Mouse (Mus musculus): ENCODE data around the gene Cyth3. TPM values are rescaled to one million over a fixed set of nuclear protein-coding genes. Genes with fewer than 3 reads are reported as not detected.

Cyth3 gene
- polyA plus RNA-seq, 1 experiment from 2014 or later, result 52.0 TPM

DNA sequence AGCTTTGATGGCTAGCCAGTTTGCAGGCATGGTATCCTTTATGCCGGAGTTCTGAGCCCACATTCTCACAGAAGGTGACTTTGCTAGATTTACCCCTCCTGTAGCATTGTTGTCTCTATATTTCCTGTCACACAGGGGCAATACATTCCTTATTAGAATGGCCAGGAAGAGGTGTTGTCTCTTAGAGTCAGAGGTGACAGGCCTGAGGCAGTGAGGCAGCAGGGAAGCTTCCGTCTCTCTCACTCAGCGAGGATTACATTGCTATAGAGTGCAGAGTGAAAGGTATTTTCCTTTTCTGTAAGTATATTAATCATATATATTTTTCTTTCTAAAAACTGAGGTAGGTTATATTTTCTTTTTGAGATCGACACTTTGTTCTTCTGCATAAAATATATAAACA, 11.6 kb downstream of the Cyth3 start:
- H3K27ac ChIP-seq (ENCODE audit: low read depth), result peak overlapping the region; percentile 66; the same call in 1 of the 2 replicates
- 67% methylated on average over 4 of the region's 4 CpGs for WGBS
- no peak overlapping the region for H3K9ac ChIP-seq
- TF ChIP-seq CTCF (IDR thresholded peaks at IDR 0.05; ENCODE audit: low read depth), result no peak
- H3K4me3 ChIP-seq (ENCODE audit: low read depth, low read length), result no peak overlapping the region
- no peaks in the 10 kb centered on the region for H3K27me3 ChIP-seq (ENCODE audit: insufficient read depth, low read length)
- H3K36me3 ChIP-seq (ENCODE audit: insufficient read depth), result no peaks in the 10 kb centered on the region
- H3K4me1 ChIP-seq (ENCODE audit: insufficient read depth), result peaks cover 24% of the 10 kb centered on the region
- H3K4me2 ChIP-seq, result peak overlapping the region; percentile 27
- DNase-seq (no peak), ATAC-seq (ENCODE audit: insufficient read depth) (no peak)
- H3K9me3 ChIP-seq (ENCODE audit: low read depth, low read length), result 0 out of 2 replicates have a peak, but pooled peaks cover 4% of the 10 kb centered on the region

DNA sequence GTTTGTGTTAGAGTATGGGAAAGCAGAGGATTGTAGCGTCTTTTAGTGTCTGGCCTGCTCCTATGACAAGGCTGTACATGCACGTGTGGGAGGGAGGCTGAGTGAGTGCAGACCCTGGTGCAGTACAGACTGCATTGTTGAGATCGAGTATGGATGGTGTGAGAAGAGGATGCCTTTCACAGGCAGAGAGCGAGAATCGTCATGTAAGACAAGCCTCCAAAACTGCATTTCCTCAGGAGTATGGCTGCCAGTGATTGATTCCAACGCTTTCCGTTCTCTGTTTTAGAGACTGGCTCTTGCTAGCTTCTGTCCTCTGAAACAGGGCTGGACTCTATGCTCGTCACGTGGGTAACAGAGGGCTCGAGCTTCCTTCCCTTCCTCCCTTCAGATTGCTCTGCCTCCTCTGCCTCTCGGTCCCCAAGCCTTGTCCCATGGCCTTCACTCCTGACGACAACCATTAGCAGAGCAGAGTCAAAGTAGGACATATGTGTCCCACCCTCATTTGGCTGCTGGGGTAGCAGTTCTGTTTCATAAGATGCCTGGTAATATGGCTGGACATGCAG, 12.4 kb downstream of the Cyth3 start:
- Histone ChIP-seq H3K4me2 (no peak overlapping the region), H3K9ac (no peak overlapping the region), H3K27ac (ENCODE audit: low read depth) (0 out of 2 replicates have a peak overlapping the region, but pooled peaks have one; percentile 2), H3K4me3 (ENCODE audit: low read depth, low read length) (no peak overlapping the region), H3K36me3 (ENCODE audit: insufficient read depth) (no peaks in the 10 kb centered on the region), H3K9me3 (ENCODE audit: low read depth, low read length) (0 out of 2 replicates have a peak, but pooled peaks cover 4% of the 10 kb centered on the region), H3K27me3 (ENCODE audit: insufficient read depth, low read length) (no peaks in the 10 kb centered on the region), H3K4me1 (ENCODE audit: insufficient read depth) (peaks cover 24% of the 10 kb centered on the region)
- ATAC-seq (ENCODE audit: insufficient read depth), result peak; percentile 45; the same call in 1 of the 2 replicates
- DNase-seq, result no peak
- TF ChIP-seq CTCF (IDR thresholded peaks at IDR 0.05; ENCODE audit: low read depth), result no peak
- 48% methylated on average over 12 of the region's 12 CpGs for WGBS

DNA sequence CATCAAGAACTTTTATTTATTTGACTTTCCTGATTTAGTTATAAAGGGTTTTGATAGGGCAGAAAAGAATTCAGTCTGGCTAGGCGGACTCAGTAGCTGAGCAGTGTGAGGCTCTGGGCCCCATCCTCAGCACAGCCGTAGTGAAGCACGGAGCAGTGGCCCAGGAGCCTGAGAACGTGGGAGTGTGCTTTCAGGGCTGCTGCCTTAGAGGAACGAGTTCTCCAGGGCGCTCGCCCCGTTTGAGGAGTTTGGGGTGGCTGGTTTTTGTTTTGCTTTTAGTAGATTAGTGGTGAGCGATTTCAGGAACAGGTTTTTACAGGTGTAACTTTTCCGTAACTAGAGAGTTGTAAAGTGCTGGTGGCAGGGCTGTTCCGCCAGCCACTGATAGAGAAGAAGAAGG, 13.1 kb downstream of the Cyth3 start:
- 0 out of 2 replicates have a peak, but pooled peaks cover 1% of the 10 kb centered on the region for H3K9me3 ChIP-seq (ENCODE audit: low read depth, low read length)
- H3K36me3 ChIP-seq (ENCODE audit: insufficient read depth), result no peaks in the 10 kb centered on the region
- H3K27ac ChIP-seq (ENCODE audit: low read depth), result no peak overlapping the region
- no peaks in the 10 kb centered on the region for H3K27me3 ChIP-seq (ENCODE audit: insufficient read depth, low read length)
- no peak overlapping the region for H3K4me2 ChIP-seq
- TF ChIP-seq CTCF (IDR thresholded peaks at IDR 0.05; ENCODE audit: low read depth), result no peak
- H3K4me1 ChIP-seq (ENCODE audit: insufficient read depth), result peaks cover 24% of the 10 kb centered on the region
- ATAC-seq (ENCODE audit: insufficient read depth), result no peak
- WGBS, result 60% methylated on average over 11 of the region's 11 CpGs
- no peak overlapping the region for H3K4me3 ChIP-seq (ENCODE audit: low read depth, low read length)
- DNase-seq, result no peak
- no peak overlapping the region for H3K9ac ChIP-seq

- 50% methylated on average over 7 of the region's 7 CpGs for WGBS
- no peak for TF ChIP-seq CTCF (IDR thresholded peaks at IDR 0.05; ENCODE audit: low read depth)
- Histone ChIP-seq H3K36me3 (ENCODE audit: insufficient read depth) (no peaks in the 10 kb centered on the region), H3K9ac (no peak overlapping the region), H3K27ac (ENCODE audit: low read depth) (0 out of 2 replicates have a peak overlapping the region, but pooled peaks have one; percentile 19), H3K4me1 (ENCODE audit: insufficient read depth) (peaks cover 24% of the 10 kb centered on the region), H3K9me3 (ENCODE audit: low read depth, low read length) (no peaks in the 10 kb centered on the region), H3K4me3 (ENCODE audit: low read depth, low read length) (no peak overlapping the region), H3K4me2 (no peak overlapping the region), H3K27me3 (ENCODE audit: insufficient read depth, low read length) (no peaks in the 10 kb centered on the region)
- DNase-seq (no peak), ATAC-seq (ENCODE audit: insufficient read depth) (no peak)
These were observed 13.9 kb downstream of the Cyth3 start for GRCm38 (mm10) chr5:143636173-143636572.

DNA sequence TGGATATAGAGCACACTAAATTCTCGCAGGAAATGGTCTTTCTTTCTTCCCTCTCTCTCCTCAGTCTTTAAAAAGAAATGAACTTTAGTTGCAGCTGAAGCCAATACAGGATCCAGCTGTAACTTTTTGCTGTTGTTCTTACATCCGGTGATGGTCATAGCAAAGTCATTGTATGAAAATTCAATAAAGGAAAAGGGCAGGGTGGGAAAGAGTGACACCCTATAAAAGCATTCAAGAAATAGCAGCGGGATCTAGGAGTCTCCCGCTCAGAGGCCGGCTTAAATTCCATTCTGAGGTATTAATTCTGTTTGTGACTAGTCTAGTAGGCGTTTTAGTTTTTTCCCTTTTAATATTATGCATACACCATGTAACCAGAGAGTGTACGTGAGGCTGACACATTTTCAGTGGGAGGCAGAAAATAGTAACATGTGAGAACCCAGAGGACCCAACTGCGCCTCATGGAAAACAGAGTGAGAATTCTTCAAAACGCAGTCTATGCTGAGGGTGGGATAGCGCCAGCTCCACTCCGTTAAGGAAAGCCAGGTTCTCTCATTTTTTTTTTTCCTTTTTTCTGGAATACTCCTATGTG, 15.7 kb downstream of the Cyth3 start:
- Histone ChIP-seq H3K4me2 (no peak overlapping the region), H3K4me3 (ENCODE audit: low read depth, low read length) (no peak overlapping the region), H3K9ac (no peak overlapping the region), H3K27ac (ENCODE audit: low read depth) (no peak overlapping the region), H3K4me1 (ENCODE audit: insufficient read depth) (peaks cover 19% of the 10 kb centered on the region), H3K36me3 (ENCODE audit: insufficient read depth) (no peaks in the 10 kb centered on the region), H3K9me3 (ENCODE audit: low read depth, low read length) (no peaks in the 10 kb centered on the region), H3K27me3 (ENCODE audit: insufficient read depth, low read length) (no peaks in the 10 kb centered on the region)
- 62% methylated on average over 11 of the region's 11 CpGs for WGBS
- TF ChIP-seq CTCF (IDR thresholded peaks at IDR 0.05; ENCODE audit: low read depth), result no peak
- ATAC-seq (ENCODE audit: insufficient read depth), result no peak
- no peak for DNase-seq

DNA sequence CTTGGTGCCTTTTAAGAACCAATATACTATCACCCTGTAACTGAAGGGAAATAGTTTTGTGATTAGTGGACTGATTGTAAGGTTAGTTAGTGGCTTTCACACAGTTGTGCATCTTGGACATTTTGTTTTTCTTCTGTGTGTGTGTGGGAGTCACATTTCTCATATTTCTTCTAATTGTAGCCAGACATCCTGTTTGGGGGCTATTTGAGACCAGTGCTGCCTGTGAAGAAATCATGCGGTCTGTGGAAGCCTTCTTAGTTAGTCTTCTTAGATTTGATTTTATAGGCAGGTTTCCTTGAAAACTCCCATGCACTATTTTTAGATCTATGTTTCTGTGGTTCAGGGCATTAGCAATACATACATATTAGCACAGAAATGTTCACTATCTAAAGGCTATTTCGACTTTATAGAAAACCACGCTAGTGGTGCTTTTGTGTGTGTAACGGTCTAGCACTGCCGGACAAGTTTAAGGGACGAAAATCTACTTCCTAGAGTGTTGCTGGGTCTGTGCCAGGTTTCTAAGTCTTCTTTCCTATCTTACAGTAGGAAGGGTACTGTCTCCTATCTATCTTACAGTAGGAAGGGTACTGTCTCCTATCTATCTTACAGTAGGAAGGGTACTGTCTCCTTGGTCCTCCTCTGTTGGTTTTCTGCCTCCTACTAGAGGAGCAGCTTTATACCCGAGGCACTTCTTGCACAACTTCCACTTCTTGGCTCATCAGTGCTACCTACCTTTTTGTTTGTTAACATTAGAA, 16.4 kb downstream of the Cyth3 start:
- H3K9ac ChIP-seq, result no peak overlapping the region

DNA sequence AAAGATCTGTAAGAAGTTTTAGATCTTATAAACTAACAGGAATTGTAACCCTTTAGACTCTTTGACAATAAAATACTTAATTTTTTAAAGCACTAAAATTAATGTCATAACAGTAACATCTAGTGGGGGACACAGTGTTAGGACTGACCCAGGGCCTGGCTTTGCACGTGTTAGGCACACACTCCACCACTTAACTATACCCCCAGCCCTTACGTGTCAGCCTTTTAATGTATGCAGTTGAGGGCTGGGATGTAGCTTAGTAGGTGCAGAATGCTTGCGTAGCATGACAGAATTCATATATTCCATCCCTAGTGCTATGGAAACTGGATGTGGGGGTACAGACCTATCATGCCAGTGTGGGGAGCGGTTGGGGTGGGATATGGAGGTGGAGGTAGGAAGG, 17.1 kb downstream of the Cyth3 start:
- Histone ChIP-seq H3K4me1 (ENCODE audit: insufficient read depth) (peaks cover 11% of the 10 kb centered on the region), H3K9me3 (ENCODE audit: low read depth, low read length) (no peaks in the 10 kb centered on the region), H3K27ac (ENCODE audit: low read depth) (no peak overlapping the region), H3K9ac (no peak overlapping the region), H3K36me3 (ENCODE audit: insufficient read depth) (no peaks in the 10 kb centered on the region), H3K27me3 (ENCODE audit: insufficient read depth, low read length) (no peaks in the 10 kb centered on the region), H3K4me2 (no peak overlapping the region), H3K4me3 (ENCODE audit: low read depth, low read length) (no peak overlapping the region)
- TF ChIP-seq CTCF (IDR thresholded peaks at IDR 0.05; ENCODE audit: low read depth), result no peak
- DNase-seq (no peak), ATAC-seq (ENCODE audit: insufficient read depth) (no peak)
- WGBS, result 89% methylated on average over 4 of the region's 4 CpGs

More for the DNA sequence above, 16.4 kb downstream of the Cyth3 start:
- Histone ChIP-seq H3K9me3 (ENCODE audit: low read depth, low read length) (no peaks in the 10 kb centered on the region), H3K36me3 (ENCODE audit: insufficient read depth) (no peaks in the 10 kb centered on the region), H3K4me3 (ENCODE audit: low read depth, low read length) (no peak overlapping the region), H3K27me3 (ENCODE audit: insufficient read depth, low read length) (no peaks in the 10 kb centered on the region), H3K4me1 (ENCODE audit: insufficient read depth) (peaks cover 13% of the 10 kb centered on the region), H3K27ac (ENCODE audit: low read depth) (no peak overlapping the region), H3K4me2 (no peak overlapping the region)
- WGBS, result 40% methylated on average over 7 of the region's 7 CpGs
- DNase-seq (peak; percentile 67), ATAC-seq (ENCODE audit: insufficient read depth) (no peak)
- TF ChIP-seq CTCF (IDR thresholded peaks at IDR 0.05; ENCODE audit: low read depth), result no peak
